Mouse (Mus musculus) midbrain, embryonic 12.5 days (tissue): ENCODE measurements at regions not wholly inside any gene's neighbourhood (a gene's known extent, or its start where the extent isn't known, plus 50 kb on each side); places are given as distances from the start of the nearest gene placed in this dataset.

Experiments
- ATAC-seq: fragments of 200-750 bp; cut with Nextera tagmentation; 2 replicates; pipeline ENCODE4 v1.8.0; 2017; ENCODE audit warnings: low read depth, moderate TSS enrichment, moderate library complexity; ENCODE audit not compliant: low FRiP score
- H3K27ac ChIP-seq: fragments of 300-500 bp; sonication (generic); replicated peaks from 2 replicates; pipeline ENCODE4 v1.5.1; 2016; ENCODE audit warnings: mild to moderate bottlenecking
- H3K27me3 ChIP-seq: fragments of 300-500 bp; sonication (generic); 2 replicates; pipeline ENCODE4 v1.6.1; 2016; ENCODE audit warnings: mild to moderate bottlenecking
- H3K36me3 ChIP-seq: fragments of 300-500 bp; sonication (generic); 2 replicates; pipeline ENCODE4 v1.6.1; 2016
- H3K4me1 ChIP-seq: fragments of 300-500 bp; sonication (generic); 2 replicates; pipeline ENCODE4 v1.6.1; 2016
- H3K4me2 ChIP-seq: fragments of 300-500 bp; sonication (generic); replicated peaks from 2 replicates; pipeline ENCODE4 v1.6.1; 2016; ENCODE audit warnings: mild to moderate bottlenecking, moderate library complexity
- H3K4me3 ChIP-seq: fragments of 300-500 bp; sonication (generic); 2 replicates; pipeline ENCODE4 v1.5.1; 2016; ENCODE audit warnings: mild to moderate bottlenecking
- H3K9ac ChIP-seq: fragments of 300-500 bp; sonication (generic); replicated peaks from 2 replicates; pipeline ENCODE4 v1.6.1; 2016; ENCODE audit warnings: mild to moderate bottlenecking, moderate library complexity
- H3K9me3 ChIP-seq: fragments of 300-500 bp; sonication (generic); 2 replicates; pipeline ENCODE4 v1.6.1; 2016; ENCODE audit warnings: mild to moderate bottlenecking
- WGBS: fragments of 180-500 bp; shearing (Covaris S2); methylation state at CpG from one replicate; pipeline ENCODE4 v1.1.7; 2016; 5-methylcytosine and 5-hydroxymethylcytosine counted together

GRCm38 (mm10) chr7:130048106-130048772 is 456.6 kb downstream of the Wdr11 start:
- H3K9ac ChIP-seq = no peak overlapping the region
- no peak overlapping the region for H3K4me3 ChIP-seq
- H3K4me1 ChIP-seq = peaks cover 16% of the 10 kb centered on the region
- H3K9me3 ChIP-seq = no peaks in the 10 kb centered on the region
- peak overlapping the region; percentile 52; the same call in 1 of the 2 replicates for H3K27ac ChIP-seq
- H3K4me2 ChIP-seq = no peak overlapping the region
- ATAC-seq = no peak
- H3K27me3 ChIP-seq = peaks cover 13% of the 10 kb centered on the region
- no peaks in the 10 kb centered on the region for H3K36me3 ChIP-seq
- 12% methylated on average over 6 of the region's 6 CpGs for WGBS

GRCm38 (mm10) chr7:130049461-130049860 is 457.8 kb downstream of the Wdr11 start:
- Histone ChIP-seq H3K9ac (no peak overlapping the region), H3K27me3 (peaks cover 13% of the 10 kb centered on the region), H3K4me2 (no peak overlapping the region), H3K4me1 (peaks cover 12% of the 10 kb centered on the region), H3K27ac (no peak overlapping the region), H3K4me3 (no peak overlapping the region), H3K36me3 (no peaks in the 10 kb centered on the region), H3K9me3 (no peaks in the 10 kb centered on the region)
- no peak for ATAC-seq
- WGBS = 78% methylated on average over 2 of the region's 2 CpGs

GRCm38 (mm10) chr7:130050120-130050519 is 458.5 kb downstream of the Wdr11 start:
- no peak overlapping the region for H3K27ac ChIP-seq
- no peak overlapping the region for H3K4me3 ChIP-seq
- 21% methylated on average over 2 of the region's 2 CpGs for WGBS
- peaks cover 12% of the 10 kb centered on the region for H3K4me1 ChIP-seq
- H3K9ac ChIP-seq = no peak overlapping the region
- H3K9me3 ChIP-seq = no peaks in the 10 kb centered on the region
- H3K4me2 ChIP-seq = no peak overlapping the region
- ATAC-seq = no peak
- peaks cover 13% of the 10 kb centered on the region for H3K27me3 ChIP-seq
- no peaks in the 10 kb centered on the region for H3K36me3 ChIP-seq

GRCm38 (mm10) chr7:130052376-130052775 is 460.7 kb downstream of the Wdr11 start:
- Histone ChIP-seq H3K4me1 (peaks cover 12% of the 10 kb centered on the region), H3K27me3 (0 out of 2 replicates have a peak, but pooled peaks cover 3% of the 10 kb centered on the region), H3K36me3 (no peaks in the 10 kb centered on the region), H3K9me3 (no peaks in the 10 kb centered on the region), H3K9ac (no peak overlapping the region), H3K27ac (no peak overlapping the region), H3K4me3 (no peak overlapping the region), H3K4me2 (no peak overlapping the region)
- WGBS = 91% methylated on average over 5 of the region's 5 CpGs
- no peak for ATAC-seq

GRCm38 (mm10) chr7:130057708-130058107 is 462.5 kb downstream of the Ate1 start:
- no peak for ATAC-seq
- H3K9me3 ChIP-seq = no peaks in the 10 kb centered on the region
- no peak overlapping the region for H3K4me3 ChIP-seq
- H3K36me3 ChIP-seq = no peaks in the 10 kb centered on the region
- H3K4me2 ChIP-seq = no peak overlapping the region
- H3K9ac ChIP-seq = no peak overlapping the region
- no peaks in the 10 kb centered on the region for H3K4me1 ChIP-seq
- no peaks in the 10 kb centered on the region for H3K27me3 ChIP-seq
- 87% methylated on average over 6 of the region's 6 CpGs for WGBS
- no peak overlapping the region for H3K27ac ChIP-seq

GRCm38 (mm10) chr7:130058267-130058666 is 461.9 kb downstream of the Ate1 start:
- no peak for ATAC-seq
- no peak overlapping the region for H3K27ac ChIP-seq
- no peaks in the 10 kb centered on the region for H3K27me3 ChIP-seq
- H3K4me3 ChIP-seq = no peak overlapping the region
- WGBS = 88% methylated on average over 12 of the region's 12 CpGs
- no peaks in the 10 kb centered on the region for H3K36me3 ChIP-seq
- H3K4me2 ChIP-seq = no peak overlapping the region
- no peak overlapping the region for H3K9ac ChIP-seq
- H3K9me3 ChIP-seq = no peaks in the 10 kb centered on the region
- H3K4me1 ChIP-seq = no peaks in the 10 kb centered on the region

- WGBS = 77% methylated on average over 15 of the region's 15 CpGs
- no peak overlapping the region for H3K9ac ChIP-seq
Measured at GRCm38 (mm10) chr7:130059684-130060607, 460.2 kb downstream of the Ate1 start.

GRCm38 (mm10) chr7:130064500-130064899 is 455.7 kb downstream of the Ate1 start:
- H3K9ac ChIP-seq = no peak overlapping the region
- H3K4me2 ChIP-seq = no peak overlapping the region
- no peak overlapping the region for H3K27ac ChIP-seq
- H3K9me3 ChIP-seq = no peaks in the 10 kb centered on the region
- ATAC-seq = no peak
- no peaks in the 10 kb centered on the region for H3K4me1 ChIP-seq
- no peaks in the 10 kb centered on the region for H3K27me3 ChIP-seq
- 66% methylated on average over 7 of the region's 7 CpGs for WGBS
- H3K36me3 ChIP-seq = no peaks in the 10 kb centered on the region
- H3K4me3 ChIP-seq = no peak overlapping the region

More at GRCm38 (mm10) chr7:130059684-130060607, 460.2 kb downstream of the Ate1 start:
- no peak for ATAC-seq
- Histone ChIP-seq H3K4me3 (no peak overlapping the region), H3K27me3 (no peaks in the 10 kb centered on the region), H3K36me3 (no peaks in the 10 kb centered on the region), H3K4me1 (no peaks in the 10 kb centered on the region), H3K4me2 (no peak overlapping the region), H3K9me3 (no peaks in the 10 kb centered on the region), H3K27ac (no peak overlapping the region)

GRCm38 (mm10) chr7:130068316-130068715 is 451.9 kb downstream of the Ate1 start:
- no peak overlapping the region for H3K4me3 ChIP-seq
- 59% methylated on average over 3 of the region's 3 CpGs for WGBS
- H3K9me3 ChIP-seq = no peaks in the 10 kb centered on the region
- no peaks in the 10 kb centered on the region for H3K36me3 ChIP-seq
- H3K9ac ChIP-seq = no peak overlapping the region
- H3K4me2 ChIP-seq = no peak overlapping the region
- peaks cover 1% of the 10 kb centered on the region; the same call in 1 of the 2 replicates for H3K4me1 ChIP-seq
- H3K27me3 ChIP-seq = peaks cover 4% of the 10 kb centered on the region; the same call in 1 of the 2 replicates
- ATAC-seq = no peak
- no peak overlapping the region for H3K27ac ChIP-seq

GRCm38 (mm10) chr7:130073388-130073787 is 446.8 kb downstream of the Ate1 start:
- Histone ChIP-seq H3K4me1 (peaks cover 13% of the 10 kb centered on the region), H3K9me3 (no peaks in the 10 kb centered on the region), H3K4me2 (peak overlapping the region; percentile 51), H3K27me3 (peaks cover 12% of the 10 kb centered on the region; the same call in 1 of the 2 replicates), H3K9ac (no peak overlapping the region), H3K27ac (no peak overlapping the region), H3K4me3 (no peak overlapping the region), H3K36me3 (no peaks in the 10 kb centered on the region)
- WGBS = 73% methylated on average over 11 of the region's 11 CpGs
- ATAC-seq = no peak

GRCm38 (mm10) chr7:130073890-130074819 is 446.0 kb downstream of the Ate1 start:
- peaks cover 13% of the 10 kb centered on the region for H3K4me1 ChIP-seq
- H3K27ac ChIP-seq = no peak overlapping the region
- no peak overlapping the region for H3K9ac ChIP-seq
- H3K36me3 ChIP-seq = no peaks in the 10 kb centered on the region
- peak overlapping the region; percentile 51 for H3K4me2 ChIP-seq
- H3K27me3 ChIP-seq = peaks cover 12% of the 10 kb centered on the region; the same call in 1 of the 2 replicates
- 28% methylated on average over 27 of the region's 27 CpGs for WGBS
- ATAC-seq = no peak
- peak overlapping the region; percentile 24 for H3K4me3 ChIP-seq
- H3K9me3 ChIP-seq = no peaks in the 10 kb centered on the region
